Mouse (Mus musculus) brown adipose tissue, adult 24 weeks (tissue): ENCODE measurements around the gene Nxph4. TPM values are rescaled to one million over a fixed set of nuclear protein-coding genes. Genes with fewer than 3 reads are reported as not detected.

ENCODE experiments used
- H3K27ac ChIP-seq: fragments of 200-500 bp; replicated peaks from 2 replicates; pipeline ENCODE4 v1.5.1; 2012; ENCODE audit warnings: low read depth, mild to moderate bottlenecking, low read length
- H3K4me1 ChIP-seq: fragments of 200-500 bp; 2 replicates; pipeline ENCODE4 v1.6.1; 2012; ENCODE audit warnings: low read length, mixed read lengths; ENCODE audit not compliant: control insufficient read depth, insufficient read depth, insufficient read length
- H3K4me3 ChIP-seq: fragments of 200-500 bp; 2 replicates; pipeline ENCODE4 v1.5.1; 2012; ENCODE audit warnings: low read depth, mild to moderate bottlenecking, low read length, moderate library complexity; ENCODE audit not compliant: insufficient read depth
- polyA plus RNA-seq: library from polyadenylated mRNA; stranded (reverse); fragments of >200 nt; gene quantifications from 2 replicates; pipeline ENCODE4 v1.2.4, GENCODE M21; 2012; ENCODE audit not compliant: missing spikeins, insufficient read depth, insufficient read length

The Nxph4 gene
- polyA plus RNA-seq, 1 experiment, result not detected

DNA sequence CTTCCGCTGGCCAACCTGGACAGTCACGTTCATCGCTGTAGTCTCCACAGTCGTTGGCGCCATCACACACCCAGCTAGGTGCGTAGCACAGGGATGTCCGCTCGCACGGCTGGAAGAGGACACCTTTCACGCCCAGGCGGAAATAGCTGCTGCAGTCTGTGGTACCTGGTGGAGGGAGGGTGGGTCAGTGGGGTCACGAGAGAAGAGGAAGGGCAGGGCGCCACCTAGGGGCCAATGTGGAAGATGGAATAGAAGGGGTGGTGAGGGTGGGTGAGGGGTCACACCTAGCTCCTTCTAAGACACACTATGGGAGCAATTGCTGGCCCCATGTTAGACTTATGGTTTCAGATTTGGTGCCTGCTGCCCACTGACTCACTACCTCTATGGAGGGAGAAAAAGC lies 23.0 kb upstream of the Nxph4 start:
- Histone ChIP-seq H3K27ac (no peak overlapping the region), H3K4me1 (no peaks in the 10 kb centered on the region), H3K4me3 (no peak overlapping the region)

GRCm38 (mm10) chr10:127555703-127556102 lies 21.3 kb upstream of the Nxph4 start:
- H3K4me3 ChIP-seq, result no peak overlapping the region
- H3K4me1 ChIP-seq, result no peaks in the 10 kb centered on the region
- H3K27ac ChIP-seq, result no peak overlapping the region

GRCm38 (mm10) chr10:127549892-127550291 lies 15.5 kb upstream of the Nxph4 start:
- no peaks in the 10 kb centered on the region for H3K4me1 ChIP-seq
- H3K27ac ChIP-seq, result no peak overlapping the region
- no peak overlapping the region for H3K4me3 ChIP-seq

- Histone ChIP-seq H3K4me3 (no peak overlapping the region), H3K4me1 (no peaks in the 10 kb centered on the region), H3K27ac (no peak overlapping the region)
Measured at GRCm38 (mm10) chr10:127548236-127548635, 13.9 kb upstream of the Nxph4 start.

GRCm38 (mm10) chr10:127546505-127546904 lies 12.1 kb upstream of the Nxph4 start:
- Histone ChIP-seq H3K4me3 (no peak overlapping the region), H3K4me1 (no peaks in the 10 kb centered on the region), H3K27ac (no peak overlapping the region)

DNA sequence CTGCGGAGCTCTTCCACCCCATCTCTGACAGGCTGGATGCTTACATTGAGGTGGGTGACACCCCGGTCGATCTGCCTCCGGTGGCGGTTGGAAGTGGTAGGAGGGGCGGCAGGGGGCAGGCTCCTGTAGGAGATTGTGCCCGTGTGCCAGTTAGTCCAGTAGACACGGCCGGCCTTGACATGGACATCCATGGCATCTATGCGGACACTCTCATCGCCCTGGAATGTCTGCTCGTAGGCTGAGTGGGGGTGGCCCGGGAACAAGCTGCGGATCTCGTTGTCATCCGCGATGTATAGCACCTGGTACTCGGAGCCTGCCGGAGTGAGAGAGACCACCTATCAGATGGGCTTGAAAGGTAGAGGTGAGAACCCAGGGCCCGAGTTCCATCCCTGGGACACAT lies 10.0 kb upstream of the Nxph4 start:
- H3K27ac ChIP-seq, result no peak overlapping the region
- H3K4me1 ChIP-seq, result no peaks in the 10 kb centered on the region
- H3K4me3 ChIP-seq, result no peak overlapping the region

- H3K4me1 ChIP-seq, result no peaks in the 10 kb centered on the region
- H3K4me3 ChIP-seq, result no peak overlapping the region
- H3K27ac ChIP-seq, result no peak overlapping the region
Measured at GRCm38 (mm10) chr10:127543916-127544315, 9.6 kb upstream of the Nxph4 start.

- no peak overlapping the region for H3K4me3 ChIP-seq
- H3K4me1 ChIP-seq, result no peaks in the 10 kb centered on the region
- no peak overlapping the region for H3K27ac ChIP-seq
Measured at GRCm38 (mm10) chr10:127542720-127543119, 8.4 kb upstream of the Nxph4 start.

DNA sequence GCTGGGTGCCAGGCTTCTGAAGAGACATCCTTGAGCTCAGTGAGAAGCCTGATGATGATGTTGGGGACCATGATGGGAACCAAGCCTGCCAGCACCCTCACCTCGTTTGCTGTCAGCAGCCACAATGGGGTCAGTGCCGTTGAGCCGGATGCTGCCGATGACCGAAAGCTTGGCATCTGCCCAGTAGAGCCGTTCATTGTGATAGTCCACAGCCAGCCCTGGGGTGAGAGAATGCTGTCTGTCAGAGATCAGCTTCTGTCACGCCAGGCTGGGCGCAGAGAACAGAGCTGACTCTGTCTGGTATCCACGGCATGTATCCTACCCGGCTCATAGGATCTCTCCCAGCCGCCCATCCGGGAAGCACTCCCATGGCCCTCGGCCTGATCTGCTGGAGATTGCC lies 7.7 kb upstream of the Nxph4 start:
- Histone ChIP-seq H3K4me3 (no peak overlapping the region), H3K4me1 (no peaks in the 10 kb centered on the region), H3K27ac (no peak overlapping the region)

DNA sequence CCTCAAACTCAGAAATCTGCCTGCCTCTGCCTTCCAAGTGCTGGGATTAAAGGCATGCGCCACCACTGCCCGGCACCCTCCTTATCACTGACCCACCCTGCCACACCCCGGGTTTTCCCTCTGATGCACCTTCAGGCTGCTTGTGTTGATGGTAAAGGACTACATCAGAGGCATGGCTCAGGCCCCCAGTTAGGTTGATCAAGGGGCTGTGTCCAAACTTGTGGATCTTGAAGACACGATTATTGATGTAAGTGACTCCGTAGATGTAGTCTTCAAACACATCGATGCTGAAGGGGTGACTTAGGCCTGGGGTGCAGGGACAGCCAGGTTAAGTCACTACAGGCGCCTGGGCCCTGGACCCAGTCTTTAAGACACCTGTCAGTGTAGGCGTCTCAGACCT lies 7.2 kb upstream of the Nxph4 start:
- Histone ChIP-seq H3K4me1 (no peaks in the 10 kb centered on the region), H3K27ac (no peak overlapping the region), H3K4me3 (no peak overlapping the region)

- no peak overlapping the region for H3K27ac ChIP-seq
- H3K4me3 ChIP-seq, result no peak overlapping the region
- H3K4me1 ChIP-seq, result peaks cover 4% of the 10 kb centered on the region; the same call in 1 of the 2 replicates
Measured at GRCm38 (mm10) chr10:127537854-127538583, 3.7 kb upstream of the Nxph4 start.

DNA sequence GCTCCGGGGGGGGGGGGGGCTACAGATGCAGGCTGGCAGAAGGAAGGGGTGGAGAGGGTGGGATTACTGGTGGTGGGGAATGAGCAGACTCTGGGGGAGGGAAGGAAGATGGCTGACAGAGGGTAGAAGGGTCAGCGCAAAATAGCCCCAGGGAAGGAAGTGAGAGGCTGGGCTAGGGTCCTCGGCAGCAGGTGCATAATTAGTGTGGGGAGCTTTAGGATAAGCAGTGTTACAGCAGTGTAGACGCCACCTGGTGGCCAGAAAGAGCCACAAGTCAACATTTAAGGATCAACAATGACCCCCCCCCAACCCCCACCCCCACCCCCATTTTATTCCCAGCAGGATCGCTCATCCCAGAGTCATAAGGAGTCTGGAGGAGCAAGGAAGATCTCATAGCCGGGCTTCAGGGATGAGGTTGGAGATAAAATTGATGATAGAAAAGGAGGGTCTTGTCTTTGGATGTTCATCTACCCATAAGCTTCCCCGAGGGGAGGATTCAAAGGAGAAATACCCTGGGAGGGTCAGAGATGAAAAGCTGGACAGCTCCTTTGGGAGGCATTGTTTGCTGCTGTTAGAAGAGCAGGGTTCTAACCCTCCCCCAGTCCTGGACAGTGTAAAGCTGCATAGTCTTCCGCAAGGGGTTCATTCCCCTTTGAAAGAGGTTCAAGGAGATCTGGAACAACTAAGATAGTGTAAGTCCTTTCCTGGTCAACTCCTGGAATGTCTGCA lies 2.4 kb upstream of the Nxph4 start:
- H3K4me1 ChIP-seq, result peaks cover 4% of the 10 kb centered on the region; the same call in 1 of the 2 replicates
- H3K4me3 ChIP-seq, result no peak overlapping the region

DNA sequence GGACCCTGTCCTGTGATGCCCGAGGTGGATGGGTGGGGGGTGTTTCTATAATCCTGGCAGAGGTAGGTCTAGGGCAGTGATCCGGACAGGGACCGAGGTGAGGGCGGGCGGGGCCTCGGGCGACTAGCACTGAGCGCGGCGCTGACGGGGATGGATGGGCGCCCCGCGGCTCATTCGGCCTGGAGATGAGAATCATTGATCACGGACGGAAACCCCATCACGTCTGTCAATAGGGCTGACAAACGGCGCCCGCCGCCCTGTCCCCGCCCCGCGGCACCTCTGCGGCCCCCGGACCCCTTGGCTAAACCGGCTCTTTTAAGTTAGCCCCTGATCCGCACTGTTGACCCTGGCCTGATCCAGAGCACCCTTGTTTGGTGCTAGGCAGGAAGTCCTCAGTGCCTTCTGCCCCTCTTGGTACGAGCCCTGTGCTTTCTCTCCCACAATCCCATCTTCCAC lies 598 bp upstream of the Nxph4 start:
- Histone ChIP-seq H3K27ac (no peak overlapping the region), H3K4me1 (peaks cover 4% of the 10 kb centered on the region; the same call in 1 of the 2 replicates), H3K4me3 (0 out of 2 replicates have a peak overlapping the region, but pooled peaks have one; percentile 21)

More for the DNA sequence above, 2.4 kb upstream of the Nxph4 start:
- H3K27ac ChIP-seq, result no peak overlapping the region

GRCm38 (mm10) chr10:127531548-127531947 lies 2.8 kb downstream of the Nxph4 start:
- no peak overlapping the region for H3K4me3 ChIP-seq
- no peak overlapping the region for H3K27ac ChIP-seq
- peaks cover 4% of the 10 kb centered on the region; the same call in 1 of the 2 replicates for H3K4me1 ChIP-seq

DNA sequence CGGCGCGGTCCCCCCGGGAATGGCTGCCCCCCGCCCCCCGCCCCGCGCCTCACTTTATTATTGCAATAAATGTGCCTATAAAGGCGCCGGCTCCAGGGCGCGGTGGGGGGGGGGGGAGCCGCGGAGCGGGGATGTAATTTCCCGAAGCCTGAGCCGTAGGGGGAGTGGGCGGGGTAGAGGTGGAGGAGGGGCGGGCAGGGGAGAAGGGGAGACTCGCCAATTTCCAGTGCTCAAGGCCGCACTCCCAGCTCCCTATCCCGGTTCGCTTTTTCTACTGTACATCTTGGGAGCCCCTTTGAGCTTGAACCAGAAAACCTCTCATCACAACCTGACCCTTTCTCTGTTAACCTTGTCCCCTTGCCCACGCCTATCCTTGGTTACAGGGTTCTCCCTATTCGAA lies 3.4 kb downstream of the Nxph4 start:
- Histone ChIP-seq H3K4me1 (peaks cover 4% of the 10 kb centered on the region; the same call in 1 of the 2 replicates), H3K27ac (no peak overlapping the region), H3K4me3 (no peak overlapping the region)

DNA sequence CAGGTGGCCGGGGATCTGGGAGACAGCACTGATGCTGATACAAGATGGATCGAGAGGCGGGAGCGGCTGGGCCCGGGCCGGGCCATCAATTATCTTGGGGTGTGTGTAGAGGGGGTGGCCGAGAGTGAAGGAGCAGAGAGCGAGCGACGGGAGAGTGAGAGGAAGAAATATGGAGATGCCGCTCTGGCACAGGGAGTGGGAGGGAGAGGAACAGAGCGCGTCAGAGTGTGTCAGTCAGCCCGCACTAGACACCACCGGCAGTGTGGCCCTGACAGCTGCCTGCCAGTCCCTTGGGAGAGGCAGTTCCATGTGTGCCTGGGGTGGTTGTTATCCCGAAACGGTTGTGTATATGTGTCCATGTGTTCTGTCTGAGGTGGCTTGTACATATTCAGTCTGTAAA lies 6.9 kb downstream of the Nxph4 start:
- Histone ChIP-seq H3K4me1 (no peaks in the 10 kb centered on the region), H3K27ac (no peak overlapping the region), H3K4me3 (no peak overlapping the region)
